Mouse (Mus musculus) right cerebral cortex, adult 18-20 months (tissue): ENCODE results near the gene Ascl1.

Experiments
- DNase-seq: peaks from one replicate; pipeline ENCODE4 v3.0.0; 2022; ENCODE audit warnings: mixed read lengths

The Ascl1 gene

GRCm38 (mm10) chr10:87493576-87493975 lies at the start of gene Ascl1:
TSS of gene Ascl1 (minus strand) at chr10:87493660.
- no peak for DNase-seq

- DNase-seq = no peak
Measured at GRCm38 (mm10) chr10:87534172-87534571, 40.7 kb upstream of the Ascl1 start.

- DNase-seq = no peak
Measured at GRCm38 (mm10) chr10:87521646-87522045, 28.2 kb upstream of the Ascl1 start, which contains the start of gene Pah. TSS of gene Pah (plus strand) at chr10:87521795.

- DNase-seq = no peak
Measured at GRCm38 (mm10) chr10:87520401-87521116, 27.1 kb upstream of the Ascl1 start.

- DNase-seq = no peak
Measured at GRCm38 (mm10) chr10:87518585-87518984, 25.1 kb upstream of the Ascl1 start.

GRCm38 (mm10) chr10:87513052-87513451 lies 19.6 kb upstream of the Ascl1 start:
- no peak for DNase-seq

GRCm38 (mm10) chr10:87508581-87508980 lies 15.1 kb upstream of the Ascl1 start:
- peak; percentile 39 for DNase-seq

GRCm38 (mm10) chr10:87503946-87504345 lies 10.5 kb upstream of the Ascl1 start:
- DNase-seq = peak; percentile 55

- no peak for DNase-seq
Measured at GRCm38 (mm10) chr10:87502283-87502682, 8.8 kb upstream of the Ascl1 start.

- DNase-seq = no peak
Measured at GRCm38 (mm10) chr10:87501659-87502042, 8.2 kb upstream of the Ascl1 start.

GRCm38 (mm10) chr10:87500926-87501658 lies 7.6 kb upstream of the Ascl1 start:
- no peak for DNase-seq

- no peak for DNase-seq
Measured at GRCm38 (mm10) chr10:87497056-87497455, 3.6 kb upstream of the Ascl1 start.

- peak; percentile 48 for DNase-seq
Measured at GRCm38 (mm10) chr10:87494596-87494995, 1.1 kb upstream of the Ascl1 start.

GRCm38 (mm10) chr10:87494176-87494575 lies 716 bp upstream of the Ascl1 start:
- DNase-seq = no peak

- peak; percentile 80 for DNase-seq
Measured at GRCm38 (mm10) chr10:87492661-87493551, 554 bp downstream of the Ascl1 start.

GRCm38 (mm10) chr10:87492332-87492660 lies 1.2 kb downstream of the Ascl1 start:
- DNase-seq = no peak

GRCm38 (mm10) chr10:87491485-87492040 lies 1.9 kb downstream of the Ascl1 start:
- DNase-seq = no peak

- DNase-seq = no peak
Measured at GRCm38 (mm10) chr10:87490328-87490727, 3.1 kb downstream of the Ascl1 start.

GRCm38 (mm10) chr10:87489246-87490009 lies 4.0 kb downstream of the Ascl1 start:
- peak; percentile 67 for DNase-seq

GRCm38 (mm10) chr10:87488429-87489145 lies 4.9 kb downstream of the Ascl1 start:
- peak; percentile 43 for DNase-seq
